Mouse (Mus musculus) kidney, embryonic 15.5 days (tissue): ENCODE results near the gene Slc38a4. TPM values are rescaled to one million over a fixed set of nuclear protein-coding genes. Genes with fewer than 3 reads are reported as not detected.
A peak's percentile ranks its signal among the peaks of the same experiment; 100 is the strongest.

Experiments
- ATAC-seq: fragments of 200-750 bp; cut with Nextera tagmentation; replicated peaks from 2 replicates; pipeline ENCODE4 v1.8.0; 2017; ENCODE audit warnings: moderate TSS enrichment; ENCODE audit not compliant: low FRiP score
- H3K27ac ChIP-seq: fragments of 300-500 bp; sonication (generic); 2 replicates; pipeline ENCODE4 v1.5.1; 2015; ENCODE audit warnings: mild to moderate bottlenecking, inconsistent platforms
- H3K27me3 ChIP-seq: fragments of 300-500 bp; sonication (generic); 2 replicates; pipeline ENCODE4 v1.6.1; 2015; ENCODE audit warnings: inconsistent platforms
- H3K36me3 ChIP-seq: fragments of 300-500 bp; sonication (generic); 2 replicates; pipeline ENCODE4 v1.6.1; 2015; ENCODE audit warnings: inconsistent platforms
- H3K4me1 ChIP-seq: fragments of 300-500 bp; sonication (generic); 2 replicates; pipeline ENCODE4 v1.6.1; 2015; ENCODE audit warnings: inconsistent platforms
- H3K4me2 ChIP-seq: fragments of 300-500 bp; sonication (generic); 2 replicates; pipeline ENCODE4 v1.6.1; 2015; ENCODE audit warnings: moderate library complexity, mild to moderate bottlenecking, inconsistent platforms
- H3K4me3 ChIP-seq: fragments of 300-500 bp; sonication (generic); replicated peaks from 2 replicates; pipeline ENCODE4 v1.5.1; 2015; ENCODE audit warnings: mild to moderate bottlenecking, inconsistent platforms
- H3K9ac ChIP-seq: fragments of 300-500 bp; sonication (generic); 2 replicates; pipeline ENCODE4 v1.6.1; 2015; ENCODE audit warnings: mild to moderate bottlenecking, inconsistent platforms
- H3K9me3 ChIP-seq: fragments of 300-500 bp; sonication (generic); replicated peaks from 2 replicates; pipeline ENCODE4 v1.6.1; 2016; ENCODE audit warnings: inconsistent platforms
- WGBS: fragments of 180-500 bp; shearing (Covaris S2); methylation state at CpG from one replicate; pipeline ENCODE4 v1.1.7; 2015; ENCODE audit warnings: mixed read lengths; 5-methylcytosine and 5-hydroxymethylcytosine counted together
- polyA plus RNA-seq: library from polyadenylated mRNA; unstranded; fragments of >200 nt; fragmentation: Nextera tagmentation; extraction: Ambion mirVana; gene quantifications from 2 replicates; pipeline ENCODE4 v1.2.1, GENCODE M21; 2015

The Slc38a4 gene
- polyA plus RNA-seq, result 72.7 and 76.0 TPM in 2 replicates

DNA sequence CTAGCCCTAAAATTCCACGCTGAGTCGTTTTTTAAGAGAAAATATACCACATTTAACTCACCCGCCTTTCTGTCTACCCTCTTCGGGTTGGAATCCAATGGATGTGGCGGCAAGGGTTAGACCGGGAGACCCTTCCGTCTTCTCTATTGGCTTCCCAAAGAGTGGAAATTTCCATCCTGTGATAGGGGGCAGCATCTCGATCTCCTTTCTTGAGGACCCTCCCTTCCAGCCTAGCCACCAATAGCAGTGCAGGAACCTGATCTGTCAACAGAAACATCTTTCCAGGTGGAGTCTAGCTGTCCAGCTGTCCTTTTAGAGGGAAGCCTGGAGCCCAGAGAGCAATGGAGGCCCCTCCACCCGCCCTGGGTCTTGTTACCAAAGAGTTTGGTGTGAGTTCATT is at the start of gene Slc38a4:
Gene Slc38a4, minus strand, starts transcription at position 163 of the 400 bp plus-strand sequence.
- H3K36me3 ChIP-seq, result no peaks in the 10 kb centered on the region
- H3K27me3 ChIP-seq, result no peaks in the 10 kb centered on the region
- peak within 1 kb of the TSS; percentile 60 for H3K9ac ChIP-seq
- H3K27ac ChIP-seq, result peak within 1 kb of the TSS; percentile 78
- peak within 1 kb of the TSS; percentile 83 for H3K4me2 ChIP-seq
- peak within 1 kb of the TSS; percentile 58 for H3K4me3 ChIP-seq
- H3K9me3 ChIP-seq, result peaks cover 14% of the 10 kb centered on the region
- peaks cover 9% of the 10 kb centered on the region for H3K4me1 ChIP-seq
- ATAC-seq, result peak; percentile 84
- 43% methylated on average over 9 of the region's 9 CpGs for WGBS

DNA sequence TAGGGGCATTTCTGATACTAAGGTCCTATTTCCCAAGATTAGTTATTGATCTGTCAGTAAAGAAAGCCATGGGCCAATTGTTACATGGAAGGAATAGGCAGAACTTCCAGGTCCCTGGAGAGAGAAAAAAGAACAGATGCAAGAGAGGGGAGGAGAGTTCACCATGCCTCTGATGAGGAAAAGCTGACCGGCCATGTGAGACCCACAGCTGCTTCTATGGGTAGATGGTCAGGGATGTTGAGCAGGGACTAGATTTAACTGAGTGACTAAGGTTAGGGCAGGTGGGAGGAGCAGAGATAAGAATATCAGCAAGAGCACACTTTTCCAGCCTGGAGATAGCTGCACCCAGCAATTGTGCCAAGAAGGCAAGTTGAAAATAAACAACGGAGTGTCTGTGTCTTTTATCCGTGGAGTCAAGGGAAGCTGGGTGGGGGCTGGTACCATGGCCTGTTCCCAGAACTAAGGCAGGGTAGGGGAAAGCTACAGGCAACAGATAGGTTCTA is 49.2 kb upstream of the Slc38a4 start:
- 51% methylated on average over 3 of the region's 3 CpGs for whole genome bisulfite sequencing
- Histone ChIP-seq H3K9ac (no peak overlapping the region), H3K4me1 (peaks cover 35% of the 10 kb centered on the region), H3K4me2 (no peak overlapping the region), H3K27me3 (no peaks in the 10 kb centered on the region), H3K27ac (no peak overlapping the region), H3K36me3 (no peaks in the 10 kb centered on the region), H3K9me3 (no peaks in the 10 kb centered on the region), H3K4me3 (no peak overlapping the region)
- no peak for ATAC-seq

DNA sequence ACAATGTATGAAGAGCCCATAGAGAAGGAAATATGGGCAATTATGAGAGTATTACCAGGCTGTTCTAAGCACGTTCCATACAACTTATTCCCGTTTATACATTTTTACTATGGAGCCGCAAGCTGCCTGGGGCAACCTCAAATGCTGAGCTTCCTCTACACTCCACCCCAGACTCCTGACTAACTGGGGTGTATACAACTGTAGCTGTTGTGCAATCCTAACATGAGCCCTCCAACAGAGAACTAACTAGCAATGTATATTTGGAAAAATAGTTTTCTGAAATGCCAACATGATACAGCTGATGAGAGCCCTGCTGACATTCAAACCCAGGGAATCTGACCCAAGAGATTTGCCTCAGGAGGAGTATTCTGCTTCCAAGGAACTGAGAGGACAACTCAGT is 48.3 kb upstream of the Slc38a4 start:
- no peak overlapping the region for H3K27ac ChIP-seq
- ATAC-seq, result no peak
- H3K27me3 ChIP-seq, result no peaks in the 10 kb centered on the region
- 84% methylated on average over 3 of the region's 3 CpGs for WGBS
- H3K9ac ChIP-seq, result no peak overlapping the region
- H3K4me1 ChIP-seq, result peaks cover 35% of the 10 kb centered on the region
- H3K4me2 ChIP-seq, result no peak overlapping the region
- H3K9me3 ChIP-seq, result no peaks in the 10 kb centered on the region
- H3K36me3 ChIP-seq, result no peaks in the 10 kb centered on the region
- H3K4me3 ChIP-seq, result no peak overlapping the region

DNA sequence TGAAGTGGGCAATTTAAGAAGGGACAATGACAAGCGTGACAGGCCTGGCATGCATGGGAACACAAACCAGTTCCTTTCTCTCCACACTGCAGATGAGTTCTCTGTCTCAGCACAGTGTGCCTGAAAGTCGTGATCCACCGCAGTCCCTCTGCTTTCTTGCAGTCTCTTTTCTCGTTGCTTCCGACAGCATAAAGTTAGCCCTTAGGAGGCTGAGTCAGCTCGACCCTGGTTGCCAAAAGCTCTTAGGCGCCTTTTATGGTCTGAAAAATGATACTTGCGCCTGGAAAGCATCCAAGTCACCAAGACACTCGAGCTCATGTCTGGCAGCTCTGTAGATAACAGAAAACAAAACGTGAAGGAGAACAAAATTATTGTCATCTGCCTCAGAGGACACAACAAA is 47.1 kb upstream of the Slc38a4 start:
- 29% methylated on average over 10 of the region's 10 CpGs for WGBS

DNA sequence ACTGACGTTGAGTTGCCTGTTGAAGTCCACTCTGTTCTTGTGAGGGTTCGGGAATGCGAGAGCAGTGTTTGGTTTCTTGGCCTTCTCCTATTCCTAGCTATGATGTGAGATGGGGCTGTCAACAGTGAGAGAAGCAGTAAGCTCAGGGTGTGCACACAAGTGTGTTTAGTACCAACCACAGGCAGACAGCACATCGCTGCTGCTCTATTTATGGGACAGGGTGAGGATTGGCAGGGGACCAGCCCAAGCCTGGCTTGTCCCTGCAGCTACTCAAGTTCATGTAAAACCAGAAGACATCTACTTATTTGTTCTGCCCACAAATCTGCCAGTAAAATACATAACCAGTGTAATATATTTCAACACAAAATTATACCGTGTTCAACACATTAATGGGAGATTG is 46.4 kb upstream of the Slc38a4 start:
- Histone ChIP-seq H3K4me2 (no peak overlapping the region), H3K4me1 (peaks cover 19% of the 10 kb centered on the region), H3K27me3 (no peaks in the 10 kb centered on the region), H3K27ac (no peak overlapping the region), H3K9me3 (no peaks in the 10 kb centered on the region), H3K9ac (no peak overlapping the region), H3K36me3 (no peaks in the 10 kb centered on the region), H3K4me3 (no peak overlapping the region)
- WGBS, result 88% methylated on average over 5 of the region's 5 CpGs
- ATAC-seq, result no peak

More for the DNA sequence above, 47.1 kb upstream of the Slc38a4 start:
- no peak overlapping the region for H3K9ac ChIP-seq
- peaks cover 26% of the 10 kb centered on the region for H3K4me1 ChIP-seq
- no peak overlapping the region for H3K4me2 ChIP-seq
- H3K9me3 ChIP-seq, result no peaks in the 10 kb centered on the region
- ATAC-seq, result no peak
- no peaks in the 10 kb centered on the region for H3K36me3 ChIP-seq
- no peak overlapping the region for H3K4me3 ChIP-seq
- no peaks in the 10 kb centered on the region for H3K27me3 ChIP-seq
- H3K27ac ChIP-seq, result no peak overlapping the region

DNA sequence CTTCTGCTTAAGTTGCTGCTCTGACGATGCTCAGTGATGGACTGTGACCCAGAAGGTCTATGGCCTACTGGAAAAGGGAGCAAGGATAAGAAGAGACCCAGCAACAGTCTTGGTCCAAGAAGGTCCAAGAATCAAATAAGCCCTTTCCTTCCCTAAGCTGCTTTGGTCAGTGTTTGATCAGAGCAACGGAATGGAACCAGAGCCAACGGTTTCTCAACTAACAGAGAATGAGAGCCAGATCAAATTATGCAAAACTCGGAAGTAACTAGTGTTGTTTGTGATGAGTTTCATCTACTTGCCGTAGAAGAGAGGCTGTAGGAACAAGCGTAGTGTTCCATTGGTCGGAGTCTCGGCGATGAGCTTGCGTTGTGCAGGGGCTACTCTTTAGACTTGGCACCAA is 43.3 kb upstream of the Slc38a4 start:
- Histone ChIP-seq H3K4me3 (no peak overlapping the region), H3K27me3 (no peaks in the 10 kb centered on the region), H3K9ac (no peak overlapping the region), H3K36me3 (no peaks in the 10 kb centered on the region), H3K9me3 (no peaks in the 10 kb centered on the region), H3K4me1 (peaks cover 8% of the 10 kb centered on the region; the same call in 1 of the 2 replicates), H3K4me2 (no peak overlapping the region), H3K27ac (no peak overlapping the region)
- 94% methylated on average over 10 of the region's 10 CpGs for WGBS
- no peak for ATAC-seq

DNA sequence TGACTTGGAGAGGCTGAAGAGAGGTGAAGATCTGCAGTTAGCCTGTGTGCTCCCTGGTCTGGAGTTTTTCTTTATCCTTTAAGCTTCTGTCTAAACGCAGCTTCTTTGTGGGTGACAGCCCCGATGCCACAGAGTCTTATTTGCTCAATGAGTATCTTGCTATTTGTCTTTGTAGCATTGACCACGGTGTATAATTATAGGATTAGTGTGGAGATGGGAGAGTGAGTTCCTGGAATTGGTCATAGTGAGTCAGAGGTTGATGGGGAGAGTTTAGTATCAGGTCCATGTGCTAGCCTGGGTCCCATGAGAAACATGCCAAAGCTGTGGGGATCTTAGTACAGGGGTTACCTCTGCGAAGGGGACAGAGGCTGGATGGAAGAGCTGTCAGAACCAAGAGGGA is 41.8 kb upstream of the Slc38a4 start:
- Histone ChIP-seq H3K4me3 (no peak overlapping the region), H3K9ac (no peak overlapping the region), H3K27me3 (no peaks in the 10 kb centered on the region), H3K9me3 (no peaks in the 10 kb centered on the region), H3K4me2 (no peak overlapping the region), H3K27ac (no peak overlapping the region), H3K36me3 (no peaks in the 10 kb centered on the region), H3K4me1 (0 out of 2 replicates have a peak, but pooled peaks cover 4% of the 10 kb centered on the region)
- ATAC-seq, result no peak
- 92% methylated on average over 4 of the region's 4 CpGs for WGBS

DNA sequence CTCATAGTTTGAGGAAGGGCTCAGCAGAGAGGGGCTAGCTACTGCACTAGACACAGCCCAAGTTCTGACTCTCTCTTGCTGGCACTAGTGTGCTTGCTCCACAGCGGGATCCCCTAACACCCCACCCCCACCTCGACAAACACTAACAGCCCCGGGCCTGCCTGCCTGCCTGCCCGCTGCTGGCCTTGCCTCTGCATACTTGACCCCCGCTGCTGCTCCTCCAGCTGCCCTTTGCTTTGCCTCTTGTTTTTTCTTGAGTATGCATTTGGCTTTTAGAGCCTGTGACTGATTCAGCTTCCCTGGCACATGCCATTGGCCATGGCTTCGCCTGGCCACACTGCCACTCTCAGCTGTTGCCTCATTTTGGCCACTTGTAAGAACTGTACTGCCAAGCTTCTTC is 33.8 kb upstream of the Slc38a4 start:
- Histone ChIP-seq H3K4me3 (no peak overlapping the region), H3K4me1 (peaks cover 11% of the 10 kb centered on the region), H3K9ac (no peak overlapping the region), H3K9me3 (no peaks in the 10 kb centered on the region), H3K4me2 (peak overlapping the region; percentile 36), H3K27ac (no peak overlapping the region), H3K27me3 (no peaks in the 10 kb centered on the region), H3K36me3 (no peaks in the 10 kb centered on the region)
- WGBS, result 9% methylated on average over 6 of the region's 6 CpGs
- ATAC-seq, result peak; percentile 67; the same call in 1 of the 2 replicates

DNA sequence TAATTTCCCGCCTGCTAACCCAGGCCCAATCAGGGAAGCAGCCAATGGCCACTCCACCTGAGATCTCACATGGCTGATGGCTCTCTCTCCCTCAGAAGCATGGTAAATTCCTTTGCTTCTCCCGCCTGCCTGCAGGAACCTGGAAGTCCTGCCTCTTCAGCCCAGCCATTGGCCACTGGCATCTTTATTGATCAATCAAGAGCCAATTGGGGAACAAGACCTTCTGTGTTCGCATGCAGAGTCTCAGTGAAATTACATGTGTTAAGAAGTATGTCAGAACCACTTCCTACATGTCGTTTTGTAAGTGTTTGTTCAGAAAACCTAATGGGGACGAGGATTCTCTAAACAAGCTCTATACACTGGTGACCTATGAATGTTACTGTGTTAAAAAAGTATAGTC is 30.1 kb upstream of the Slc38a4 start:
- Histone ChIP-seq H3K9me3 (no peaks in the 10 kb centered on the region), H3K27ac (no peak overlapping the region), H3K4me1 (peaks cover 11% of the 10 kb centered on the region), H3K4me3 (no peak overlapping the region), H3K36me3 (no peaks in the 10 kb centered on the region), H3K4me2 (no peak overlapping the region), H3K9ac (no peak overlapping the region), H3K27me3 (no peaks in the 10 kb centered on the region)
- WGBS, result 38% methylated on average over 5 of the region's 5 CpGs
- ATAC-seq, result 0 out of 2 replicates have a peak, but pooled peaks have one; percentile 52

DNA sequence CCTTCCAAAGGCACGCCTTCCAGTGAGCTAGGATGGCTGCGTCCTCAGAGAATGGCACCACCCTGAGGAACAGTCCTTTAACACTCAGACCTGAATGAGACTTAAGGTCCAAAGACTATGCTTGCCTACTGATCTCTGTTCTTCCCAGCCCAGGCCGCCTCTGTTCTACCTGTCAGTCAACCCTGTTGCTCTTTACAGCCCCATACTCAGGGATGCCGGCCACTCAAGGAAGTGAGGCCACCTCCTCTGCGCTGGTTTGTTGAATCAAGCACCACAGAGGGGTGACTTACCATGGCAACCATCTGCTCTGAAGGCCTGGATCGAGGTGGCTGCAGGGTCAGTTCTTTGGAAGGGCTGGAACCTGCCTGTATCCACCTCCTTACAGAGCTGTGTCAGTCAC is 21.9 kb upstream of the Slc38a4 start:
- Histone ChIP-seq H3K36me3 (no peaks in the 10 kb centered on the region), H3K4me3 (no peak overlapping the region), H3K27ac (no peak overlapping the region), H3K9me3 (no peaks in the 10 kb centered on the region), H3K4me2 (no peak overlapping the region), H3K4me1 (peaks cover 8% of the 10 kb centered on the region), H3K9ac (no peak overlapping the region), H3K27me3 (no peaks in the 10 kb centered on the region)
- no peak for ATAC-seq
- 82% methylated on average over 6 of the region's 6 CpGs for WGBS

DNA sequence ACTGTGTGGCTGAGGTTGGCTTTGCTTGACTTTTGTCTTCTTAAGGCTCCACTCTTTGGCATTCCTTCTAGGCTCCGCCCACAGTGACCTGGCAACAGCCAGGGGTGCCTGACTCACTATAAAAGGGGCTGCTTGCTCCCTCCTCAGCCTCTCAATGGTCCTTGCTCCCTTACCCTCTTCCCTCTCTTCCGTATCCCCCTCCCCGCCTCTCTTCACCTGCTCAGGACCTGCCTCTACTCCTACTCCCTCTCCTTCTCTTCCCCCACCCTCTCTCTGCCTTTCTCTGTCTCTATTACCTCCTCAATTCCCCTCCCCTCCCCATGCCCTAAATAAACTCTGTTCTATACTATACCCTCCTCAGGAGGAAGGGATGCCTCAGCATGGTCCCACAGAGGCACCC is 20.3 kb upstream of the Slc38a4 start:
- Histone ChIP-seq H3K9me3 (no peaks in the 10 kb centered on the region), H3K4me2 (no peak overlapping the region), H3K27ac (no peak overlapping the region), H3K4me3 (no peak overlapping the region), H3K4me1 (peaks cover 8% of the 10 kb centered on the region), H3K36me3 (no peaks in the 10 kb centered on the region), H3K9ac (no peak overlapping the region), H3K27me3 (no peaks in the 10 kb centered on the region)
- WGBS, result 79% methylated on average over 3 of the region's 3 CpGs
- ATAC-seq, result 0 out of 2 replicates have a peak, but pooled peaks have one; percentile 22

DNA sequence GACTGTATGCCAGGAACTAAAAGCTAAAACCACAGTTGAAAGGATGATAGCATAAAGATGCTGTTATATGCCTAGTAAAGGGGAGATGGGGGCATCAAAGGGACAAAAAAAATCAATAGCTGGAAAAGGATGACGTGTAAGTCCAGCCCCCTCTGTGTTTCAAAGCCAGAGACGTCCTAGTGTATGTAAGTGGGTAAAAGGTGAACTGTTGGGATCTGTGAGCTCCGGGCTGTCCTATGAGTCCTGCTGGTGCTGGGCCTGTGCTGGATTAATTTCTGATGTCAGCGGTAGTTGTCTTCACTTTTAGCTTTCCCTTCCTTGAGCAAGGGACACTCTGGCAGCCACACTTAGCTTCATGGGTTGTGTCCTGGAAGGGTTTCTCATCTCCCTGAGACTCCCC is 19.5 kb upstream of the Slc38a4 start:
- 74% methylated on average over 4 of the region's 4 CpGs for WGBS
- H3K27me3 ChIP-seq, result no peaks in the 10 kb centered on the region
- no peak overlapping the region for H3K4me3 ChIP-seq
- H3K36me3 ChIP-seq, result no peaks in the 10 kb centered on the region
- ATAC-seq, result no peak
- H3K4me1 ChIP-seq, result peaks cover 8% of the 10 kb centered on the region
- H3K9me3 ChIP-seq, result no peaks in the 10 kb centered on the region
- no peak overlapping the region for H3K4me2 ChIP-seq
- no peak overlapping the region for H3K27ac ChIP-seq
- no peak overlapping the region for H3K9ac ChIP-seq
